Mouse (Mus musculus) CH12.LX (cell line): Measurements from ENCODE around the gene Mlf1. TPM values are rescaled to one million over a fixed set of nuclear protein-coding genes. Genes with fewer than 3 reads are reported as not detected.
A peak's percentile ranks its signal among the peaks of the same experiment; 100 is the strongest.

Experiments used
- DNase-seq: peaks from one replicate; pipeline ENCODE4 v3.0.0-alpha.2; 2013; ENCODE audit errors: extremely low read depth
- H3K27ac ChIP-seq: 2 replicates; pipeline ENCODE4 v1.5.1; 2012; ENCODE audit warnings: low read depth, mild to moderate bottlenecking, control low read depth, moderate library complexity; ENCODE audit not compliant: insufficient read depth
- H3K27me3 ChIP-seq: replicated peaks from 2 replicates; pipeline ENCODE3; 2012; ENCODE audit warnings: inconsistent platforms
- H3K36me3 ChIP-seq, 2 experiments: replicated peaks in 1 of 2; 2 replicates each; pipeline versions ENCODE3 to v1.6.1; 2012; ENCODE audit warnings: inconsistent platforms in 1 of 2, low read length in 1 of 2, mild to moderate bottlenecking in 1 of 2, mixed read lengths in 1 of 2, moderate library complexity in 1 of 2; ENCODE audit not compliant: control insufficient read depth in 1 of 2, insufficient read depth in 1 of 2
- H3K4me1 ChIP-seq, 2 experiments: 2 replicates each; pipeline ENCODE4 v1.6.1; 2012; ENCODE audit warnings: inconsistent platforms in 1 of 2, moderate library complexity in 1 of 2; ENCODE audit not compliant: insufficient read depth in 2 of 2, control insufficient read depth in 1 of 2
- H3K4me2 ChIP-seq: 2 replicates; pipeline ENCODE4 v1.6.1; 2012; ENCODE audit warnings: low read depth, mild to moderate bottlenecking, control low read depth; ENCODE audit not compliant: poor library complexity, insufficient read depth, severe bottlenecking
- H3K4me3 ChIP-seq, 3 experiments: fragments of 150-350 bp in 1 of 3; sonication (generic) in 1 of 3; replicated peaks in 1 of 3; 2 replicates each; pipeline versions ENCODE3 to v1.5.1; 2011 to 2012; ENCODE audit warnings: low read depth in 2 of 3, low read length in 2 of 3, mild to moderate bottlenecking in 2 of 3, moderate library complexity in 2 of 3, control low read depth in 1 of 3, improper control_type of control experiment in 1 of 3, inconsistent platforms in 1 of 3, mixed read lengths in 1 of 3; ENCODE audit not compliant: poor library complexity in 1 of 3
- H3K79me2 ChIP-seq: replicated peaks from 2 replicates; pipeline ENCODE4 v1.6.1; 2012; ENCODE audit warnings: mild to moderate bottlenecking, moderate library complexity; ENCODE audit not compliant: control insufficient read depth, poor library complexity, insufficient read depth, severe bottlenecking; ENCODE audit errors: extremely low read depth
- H3K9ac ChIP-seq: 2 replicates; pipeline ENCODE4 v1.6.1; 2012; ENCODE audit warnings: low read depth, mild to moderate bottlenecking, control low read depth, moderate library complexity; ENCODE audit not compliant: insufficient read depth
- H3K9me3 ChIP-seq: replicated peaks from 2 replicates; pipeline ENCODE3; 2012; ENCODE audit warnings: low read length, inconsistent platforms, mixed read lengths
- BHLHE40 ChIP-seq: IDR thresholded peaks from 2 replicates; pipeline ENCODE4 v1.6.1; 2011; ENCODE audit warnings: mild to moderate bottlenecking, low read depth, low read length, improper control_type of control experiment
- CHD1 ChIP-seq: IDR thresholded peaks from 2 replicates; pipeline ENCODE4 v1.6.1; 2012; ENCODE audit warnings: low read depth, low read length, improper control_type of control experiment, inconsistent platforms
- CTCF ChIP-seq, 2 experiments: IDR thresholded peaks in 1 of 2; conservative IDR thresholded peaks in 1 of 2; 2 replicates each; pipeline ENCODE4 v1.5.1; 2011 to 2012; ENCODE audit warnings: low read depth in 2 of 2, low read length in 2 of 2, improper control_type of control experiment in 1 of 2, inconsistent platforms in 1 of 2, mild to moderate bottlenecking in 1 of 2, moderate library complexity in 1 of 2
- ELF1 ChIP-seq: IDR thresholded peaks from 2 replicates; pipeline ENCODE4 v1.6.1; 2014; ENCODE audit warnings: low read depth, mild to moderate bottlenecking, inconsistent platforms, low read length, improper control_type of control experiment
- EP300 ChIP-seq: IDR thresholded peaks from 2 replicates; pipeline ENCODE4 v1.6.1; 2011; ENCODE audit warnings: low read length, improper control_type of control experiment
- GABPA ChIP-seq: IDR thresholded peaks from 2 replicates; pipeline ENCODE4 v1.6.1; 2012; ENCODE audit warnings: low read depth, low read length, improper control_type of control experiment, inconsistent platforms; ENCODE audit not compliant: insufficient replicate concordance
- IRF4 ChIP-seq: IDR thresholded peaks from 2 replicates; pipeline ENCODE4 v1.6.1; 2014; ENCODE audit warnings: low read depth, mild to moderate bottlenecking, inconsistent platforms, low read length, improper control_type of control experiment
- MAFK ChIP-seq: IDR thresholded peaks from 2 replicates; pipeline ENCODE4 v1.6.1; 2011; ENCODE audit warnings: low read length, improper control_type of control experiment; ENCODE audit not compliant: insufficient replicate concordance
- MAX ChIP-seq: IDR thresholded peaks from 2 replicates; pipeline ENCODE4 v1.6.1; 2011; ENCODE audit warnings: low read length, improper control_type of control experiment
- MXI1 ChIP-seq: IDR thresholded peaks from 2 replicates; pipeline ENCODE4 v1.6.1; 2011; ENCODE audit warnings: mild to moderate bottlenecking, low read depth, low read length, improper control_type of control experiment
- MYC ChIP-seq: IDR thresholded peaks from 2 replicates; pipeline ENCODE4 v1.6.1; 2011; ENCODE audit warnings: low read depth, mild to moderate bottlenecking, improper control_type of control experiment, low read length
- PAX5 ChIP-seq: IDR thresholded peaks from 2 replicates; pipeline ENCODE4 v1.6.1; 2012; ENCODE audit warnings: low read length, inconsistent platforms, mixed read lengths
- POLR2AphosphoS2 ChIP-seq: IDR thresholded peaks from 2 replicates; pipeline ENCODE4 v1.6.1; 2011; ENCODE audit warnings: low read depth, low read length, improper control_type of control experiment
- RAD21 ChIP-seq: IDR thresholded peaks from 2 replicates; pipeline ENCODE4 v1.6.1; 2011; ENCODE audit warnings: low read depth, mild to moderate bottlenecking, low read length, improper control_type of control experiment, moderate library complexity
- RCOR1 ChIP-seq: conservative IDR thresholded peaks from 2 replicates; pipeline ENCODE4 v1.6.1; 2012; ENCODE audit warnings: low read depth, mild to moderate bottlenecking, inconsistent platforms, low read length, improper control_type of control experiment
- SMC3 ChIP-seq: IDR thresholded peaks from 2 replicates; pipeline ENCODE4 v1.6.1; 2011; ENCODE audit warnings: low read depth, low read length, improper control_type of control experiment
- USF1 ChIP-seq: IDR thresholded peaks from 2 replicates; pipeline ENCODE4 v1.6.1; 2014; ENCODE audit warnings: low read depth, mild to moderate bottlenecking, inconsistent platforms, low read length, improper control_type of control experiment
- USF2 ChIP-seq: conservative IDR thresholded peaks from 2 replicates; pipeline ENCODE4 v1.6.1; 2011; ENCODE audit warnings: low read depth, low read length, improper control_type of control experiment
- ZMIZ1 ChIP-seq: IDR thresholded peaks from 2 replicates; pipeline ENCODE4 v1.6.1; 2012; ENCODE audit warnings: low read depth, mild to moderate bottlenecking, inconsistent platforms, low read length, improper control_type of control experiment
- dilution Hi-C: fragments of 300-500 bp; cut with MboI; formaldehyde crosslinking; loops from 2 replicates; pipeline ENCODE4 v1.14.3; 2020; ENCODE audit warnings: low sequenced_read_pairs; ENCODE audit not compliant: extremely low pct_unique_long_range_greater_than_20kb, extremely low pct_ligation_motif_present
- in situ Hi-C: fragments of 300-500 bp; cut with MboI; formaldehyde crosslinking; loops from 3 replicates; pipeline ENCODE4 v1.14.3; 2019; ENCODE audit warnings: low sequenced_read_pairs, low pct_ligation_motif_present, low pct_unique_long_range_greater_than_20kb, mixed read lengths
- polyA plus RNA-seq: library from polyadenylated mRNA; unstranded; fragments of >175 nt; gene quantifications from 2 replicates; pipeline ENCODE4 v1.2.1, GENCODE M21; 2012; ENCODE audit warnings: low read depth; ENCODE audit not compliant: insufficient read length
- total RNA-seq, 2 experiments: library from RNA; depleted of rRNA; stranded (reverse); fragments of 300-350 nt in 1 of 2; fragments of >200 nt in 1 of 2; gene quantifications; 2 replicates each; pipeline ENCODE4 v1.2.3; 2012 to 2014

Mlf1 gene
- total and polyA plus RNA-seq, 3 experiments: not detected

- Histone ChIP-seq H3K27me3 (no peaks in the 10 kb centered on the region), H3K79me2 (no peaks in the 10 kb centered on the region), H3K4me1 (no peaks in the 10 kb centered on the region), H3K9ac (no peak overlapping the region), H3K9me3 (peaks cover 4% of the 10 kb centered on the region), H3K4me2 (peak overlapping the region; percentile 25; the same call in 1 of the 2 replicates), H3K27ac (no peak overlapping the region), H3K36me3 (no peaks in the 10 kb centered on the region), H3K4me3 (no peak overlapping the region)
- no peak for DNase-seq
- dilution Hi-C loops (no loop called here), in situ Hi-C loops (no loop called here)
- TF ChIP-seq POLR2AphosphoS2: no peak
These were observed 1.1 kb upstream of the Mlf1 start for GRCm38 (mm10) chr3:67372781-67373180.

DNA sequence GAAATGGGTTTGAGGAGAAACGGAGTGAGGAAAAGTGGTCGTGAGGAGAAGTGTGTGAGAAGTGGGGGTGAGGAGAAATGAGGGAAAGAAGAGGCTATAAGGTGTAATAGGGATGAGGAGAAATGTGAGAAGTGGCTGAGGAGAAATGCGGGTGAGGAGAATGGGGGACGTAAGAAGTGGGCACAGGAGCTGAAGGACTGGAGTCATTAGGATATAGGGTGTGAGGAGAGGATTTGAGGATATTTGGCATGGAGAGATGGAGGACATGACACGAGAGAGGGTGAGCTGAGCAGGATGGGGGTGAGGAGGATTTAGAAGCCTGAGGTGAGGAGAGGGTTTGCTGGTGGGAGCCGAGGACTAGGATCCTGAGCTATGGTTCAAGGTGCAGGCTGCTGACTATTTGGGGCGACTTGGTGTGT is 472 bp downstream of the Mlf1 start:
- no peak for DNase-seq
- H3K4me2 ChIP-seq: no peak overlapping the region
- dilution Hi-C loops: no loop called here
- in situ Hi-C loops: no loop called here
- no peaks in the 10 kb centered on the region for H3K4me1 ChIP-seq
- H3K9me3 ChIP-seq: peaks cover 4% of the 10 kb centered on the region
- no peaks in the 10 kb centered on the region for H3K36me3 ChIP-seq
- H3K4me3 ChIP-seq: no peak overlapping the region
- TF ChIP-seq SMC3 (no peak), ELF1 (no peak), BHLHE40 (no peak), MAFK (no peak), RCOR1 (no peak), CTCF (conservative IDR thresholded peaks at IDR 0.05 in 1 of 2, IDR thresholded peaks at IDR 0.05 in 1 of 2; ENCODE audit: low read depth in 2 of 2, low read length in 2 of 2) (no peak), EP300 (no peak), GABPA (no peak), MAX (no peak), USF1 (no peak), RAD21 (no peak), POLR2AphosphoS2 (no peak), IRF4 (no peak), CHD1 (no peak), MYC (no peak), MXI1 (no peak), ZMIZ1 (no peak), PAX5 (no peak), USF2 (no peak)
- H3K79me2 ChIP-seq: no peaks in the 10 kb centered on the region
- H3K27ac ChIP-seq: no peak overlapping the region
- H3K27me3 ChIP-seq: no peaks in the 10 kb centered on the region
- H3K9ac ChIP-seq: no peak overlapping the region
